Mouse (Mus musculus) thymus, postnatal 25 days (tissue): ENCODE results near the gene Ddx23.

Source experiments
- DNase-seq: peaks from one replicate; pipeline ENCODE4 v3.0.0; 2022

The Ddx23 gene

DNA sequence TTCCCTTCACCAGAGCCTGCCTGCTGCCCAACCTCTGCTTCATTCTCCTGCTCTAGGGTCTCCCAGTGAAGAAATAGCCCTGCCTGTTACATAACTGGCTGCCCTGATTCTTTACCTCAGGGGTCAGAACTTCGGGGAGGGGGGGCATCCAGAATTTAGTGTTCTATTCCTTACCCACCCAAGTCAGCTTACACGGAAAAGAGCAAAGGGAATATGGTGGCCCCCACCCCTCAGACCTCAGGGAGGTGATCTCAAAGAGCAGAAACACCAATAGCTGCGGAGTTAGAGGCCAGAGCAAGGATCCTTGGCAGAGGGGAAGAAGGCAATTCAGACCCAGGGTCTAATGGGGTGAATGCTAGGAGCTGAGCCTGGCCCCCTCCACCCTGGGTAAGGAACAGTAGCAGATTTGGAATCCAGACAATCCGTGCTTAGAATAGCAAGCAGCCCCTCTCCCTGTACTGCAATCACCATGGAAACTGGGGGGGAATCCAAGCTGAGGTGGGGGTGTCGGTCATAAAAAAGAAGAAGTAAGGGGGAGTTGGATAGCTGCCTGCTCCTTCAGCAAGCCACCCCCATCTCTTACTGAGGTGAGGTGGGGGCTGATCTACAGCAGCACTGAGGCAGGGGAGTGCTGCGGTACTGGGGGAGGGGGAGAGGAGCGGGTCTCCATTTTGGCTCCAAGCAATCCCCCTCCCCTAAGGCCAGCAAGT is 11.7 kb upstream of the Ddx23 start:
- DNase-seq = no peak

DNA sequence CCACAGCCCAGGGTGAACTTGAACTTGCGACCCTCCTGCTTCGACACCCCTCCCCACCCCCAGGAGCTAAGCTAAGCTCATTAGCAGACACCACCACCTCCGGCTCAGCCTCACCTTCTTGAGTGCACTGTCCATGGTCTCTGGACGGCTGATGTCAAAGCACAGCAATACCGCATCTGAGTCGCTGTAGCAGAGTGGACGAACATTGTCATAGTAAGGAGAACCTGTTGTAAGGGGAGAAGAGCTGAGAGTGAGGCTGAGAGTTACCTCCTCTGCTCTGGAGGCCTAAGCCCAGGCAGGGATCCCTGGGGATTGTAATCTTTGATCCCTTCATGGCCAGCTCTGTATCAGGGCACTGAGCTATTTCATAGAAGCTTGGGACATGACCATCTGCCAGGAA is 11.0 kb upstream of the Ddx23 start:
- no peak for DNase-seq

DNA sequence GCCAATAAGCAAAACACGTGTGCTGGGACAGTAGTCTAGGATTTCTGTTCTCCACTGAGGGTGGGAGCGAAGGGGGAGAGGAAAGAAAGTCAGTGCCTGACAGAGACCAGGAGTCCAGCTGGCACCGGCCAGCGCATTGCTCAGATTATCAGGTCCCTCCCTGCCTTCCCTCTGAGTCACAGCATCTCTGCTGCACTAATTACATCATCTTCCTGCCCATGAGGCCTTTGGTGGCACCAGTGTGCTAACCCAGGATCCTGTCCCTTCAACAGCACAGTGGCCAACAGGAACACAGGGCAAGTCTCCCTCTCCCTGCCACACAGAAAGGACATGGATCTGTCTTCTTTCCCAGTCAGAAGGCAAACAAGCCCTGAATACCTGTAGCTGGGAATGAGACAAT is 9.9 kb upstream of the Ddx23 start:
- DNase-seq = no peak

DNA sequence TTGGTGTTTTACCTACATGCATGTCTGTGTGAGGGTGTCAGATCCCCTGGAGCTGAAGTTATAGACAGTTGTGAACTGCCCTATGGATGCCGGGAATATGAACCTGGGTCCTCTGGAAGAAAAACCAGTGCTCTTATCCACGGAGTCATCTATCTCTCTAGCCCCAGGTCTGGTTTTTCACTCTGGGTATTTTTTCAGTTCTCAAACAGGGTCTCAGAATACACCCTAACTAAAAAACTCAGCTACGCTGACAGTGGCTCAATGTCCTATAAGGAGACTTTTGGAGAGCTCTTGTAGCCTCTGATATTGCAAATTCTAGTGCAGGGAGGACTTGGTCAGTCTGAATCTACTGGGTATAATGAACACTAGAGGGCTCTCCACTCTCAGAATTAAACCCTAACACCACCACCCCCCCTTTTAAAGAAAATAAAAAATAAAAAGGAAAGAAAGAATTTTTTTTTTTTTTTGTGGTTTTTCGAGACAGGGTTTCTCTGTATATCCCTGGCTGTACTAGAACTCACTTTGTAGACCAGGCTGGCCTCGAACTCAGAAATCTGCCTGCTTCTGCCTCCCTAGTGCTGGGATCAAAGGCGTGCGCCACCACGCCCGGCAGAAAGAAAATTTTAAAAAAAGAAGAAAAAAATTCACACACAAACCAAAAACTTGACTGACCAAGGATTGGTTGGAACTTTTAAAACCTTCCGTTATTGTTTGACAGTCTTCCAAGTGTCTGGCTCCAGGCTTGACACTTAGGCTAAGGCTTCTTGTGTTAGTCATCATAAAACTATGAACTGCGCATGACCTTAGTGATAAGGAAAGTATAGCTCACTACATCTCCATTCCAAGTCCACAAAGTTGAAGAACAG is 1.6 kb upstream of the Ddx23 start:
- DNase-seq = no peak

DNA sequence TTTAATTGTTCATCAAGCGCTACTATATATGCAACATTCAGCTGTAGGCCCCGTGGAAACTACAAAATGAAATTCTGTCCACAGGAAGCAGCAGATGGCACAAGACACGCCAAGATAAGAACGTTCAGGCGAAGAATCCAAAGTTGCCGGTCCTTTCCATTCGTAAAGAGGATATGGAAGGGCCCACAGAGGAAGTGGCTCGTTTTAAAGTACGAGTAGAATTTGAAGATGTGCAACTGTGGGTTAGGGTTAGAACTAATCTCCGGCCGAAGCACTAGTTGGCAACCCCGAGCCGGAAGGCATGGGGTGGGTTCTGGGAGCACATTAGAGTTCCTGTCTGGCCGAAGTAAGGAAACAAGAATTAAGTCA is 512 bp downstream of the Ddx23 start:
- no peak for DNase-seq

DNA sequence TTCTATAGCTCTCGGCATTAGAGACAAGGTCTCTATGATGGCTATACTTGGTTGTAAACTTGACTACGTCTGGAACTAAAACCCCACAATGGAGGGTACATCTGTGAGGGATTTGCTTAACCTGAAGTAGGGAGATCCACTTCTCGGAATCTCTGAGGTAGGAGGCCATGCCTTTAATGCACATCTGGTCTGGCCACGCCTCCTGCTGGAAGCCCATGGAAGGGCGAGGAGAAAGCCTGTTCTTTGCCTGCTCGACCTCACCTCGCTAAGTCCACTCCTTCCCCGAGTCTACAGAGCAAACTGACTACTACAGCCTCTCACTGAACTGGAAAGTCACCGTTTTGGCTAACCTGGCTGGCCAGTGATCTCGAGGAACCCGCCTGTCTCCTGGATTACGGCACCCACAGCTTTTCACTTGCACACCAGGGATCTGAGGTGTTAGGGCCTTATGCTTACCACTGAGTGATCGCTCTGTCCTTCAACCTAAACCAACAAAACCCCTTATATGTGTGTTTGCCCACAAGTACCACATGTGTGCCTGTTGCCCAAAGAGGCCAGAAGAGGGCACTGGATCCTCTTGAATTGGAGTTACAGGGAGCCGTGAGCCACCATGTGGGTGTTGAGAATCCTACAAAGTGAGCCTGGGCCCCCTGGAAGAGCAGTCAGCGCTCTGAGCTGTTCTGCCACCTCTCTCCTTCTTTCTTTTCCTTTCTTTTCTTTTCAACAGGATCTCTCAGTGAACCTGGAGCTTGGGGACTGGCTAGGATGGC is 5.5 kb downstream of the Ddx23 start:
- no peak for DNase-seq

DNA sequence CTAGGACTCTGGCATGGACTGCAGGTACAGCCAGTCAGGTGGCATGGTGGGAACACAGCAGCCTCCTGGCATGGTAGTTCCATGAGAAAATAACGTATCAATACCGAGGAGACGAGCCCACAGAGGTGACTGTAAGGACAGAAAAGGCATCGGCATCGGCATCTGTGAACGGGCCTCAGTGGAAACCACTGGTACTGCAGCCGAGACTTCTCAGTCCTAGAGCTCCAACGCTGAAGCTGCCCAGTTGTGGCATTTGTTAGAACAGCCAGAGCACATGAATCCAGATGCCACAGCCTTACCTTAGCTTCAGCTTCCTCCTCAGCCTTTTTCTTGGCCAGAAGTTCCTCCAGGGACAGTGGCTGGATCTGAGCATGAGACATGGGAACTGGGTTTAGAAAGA is 10.5 kb downstream of the Ddx23 start:
- DNase-seq = no peak

DNA sequence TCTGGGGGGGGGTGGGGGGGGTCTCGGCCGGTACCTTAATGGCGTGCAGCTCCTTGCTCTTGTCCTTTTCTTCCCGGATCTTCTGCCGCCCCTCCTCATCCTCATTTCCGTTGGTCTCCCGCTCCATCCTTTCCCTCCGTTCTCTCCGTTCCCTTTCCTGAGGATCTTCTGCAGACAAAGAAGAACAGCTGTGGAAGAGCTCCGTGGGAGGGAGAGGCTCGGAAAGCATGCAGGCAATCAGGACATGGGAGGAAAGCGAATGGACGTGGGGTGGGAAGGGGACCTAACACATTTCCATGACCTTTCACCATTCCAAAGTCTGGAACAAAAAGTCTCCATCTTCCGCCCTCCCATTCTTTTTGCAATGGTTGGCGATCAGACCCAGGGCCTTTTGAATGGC is 11.3 kb downstream of the Ddx23 start:
- no peak for DNase-seq

DNA sequence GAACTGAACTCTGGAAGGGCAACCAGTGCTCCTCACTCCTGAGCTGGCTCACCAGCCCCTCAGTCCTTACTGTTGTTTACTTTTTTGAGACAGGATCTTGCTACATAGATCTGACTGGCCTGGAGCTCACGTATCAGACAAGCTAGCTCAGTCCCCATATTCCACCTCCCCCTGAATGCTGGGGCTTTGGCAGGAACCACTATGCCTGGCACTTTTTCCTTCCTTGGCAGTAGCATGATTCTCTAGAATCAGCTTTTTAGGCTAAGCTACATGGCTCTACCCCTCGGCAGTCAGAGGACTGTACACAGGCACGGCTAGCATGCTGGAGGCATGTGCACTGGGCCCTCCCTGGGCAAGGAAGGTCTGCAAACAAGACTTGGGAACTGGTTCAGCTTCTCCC is 14.6 kb downstream of the Ddx23 start:
- DNase-seq = no peak

DNA sequence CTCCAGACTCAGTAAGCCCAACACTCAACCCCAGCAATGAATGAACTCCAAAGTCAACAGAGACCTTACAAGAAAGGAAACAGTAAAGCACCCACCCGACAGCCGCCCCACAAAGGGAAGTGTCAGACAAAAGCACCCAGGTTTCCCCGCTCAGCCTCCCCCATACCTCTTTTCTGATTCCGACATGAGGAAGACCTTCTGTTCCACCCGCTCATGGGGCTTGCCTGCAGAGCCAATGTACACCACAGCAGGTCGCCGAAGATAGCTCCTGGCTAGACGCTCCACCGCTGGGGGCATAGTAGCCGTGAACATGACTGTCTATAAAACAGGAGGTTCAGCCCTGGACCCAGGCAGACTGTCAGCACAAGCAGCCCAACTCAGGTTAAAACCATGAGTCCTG is 15.4 kb downstream of the Ddx23 start:
- no peak for DNase-seq

DNA sequence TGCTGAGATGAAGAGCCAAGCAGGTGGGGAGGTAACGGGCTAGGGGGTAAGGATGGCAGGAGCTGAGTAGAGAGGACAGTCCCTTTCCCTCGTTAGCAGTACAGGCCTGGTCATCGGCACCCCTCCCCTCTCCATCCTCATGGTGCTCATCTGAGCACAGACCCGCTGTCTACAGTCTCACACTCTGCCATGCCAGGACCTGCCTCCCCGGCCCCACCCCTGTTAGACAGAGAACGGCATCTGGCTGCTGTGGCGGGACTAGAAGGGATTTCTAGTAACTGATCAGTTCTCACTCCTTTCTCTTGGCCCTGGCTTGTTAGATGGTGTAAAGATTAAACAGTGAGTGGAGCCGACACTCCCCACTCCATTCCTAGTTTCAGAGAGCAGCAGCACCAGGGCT is 16.0 kb downstream of the Ddx23 start:
- DNase-seq = no peak

DNA sequence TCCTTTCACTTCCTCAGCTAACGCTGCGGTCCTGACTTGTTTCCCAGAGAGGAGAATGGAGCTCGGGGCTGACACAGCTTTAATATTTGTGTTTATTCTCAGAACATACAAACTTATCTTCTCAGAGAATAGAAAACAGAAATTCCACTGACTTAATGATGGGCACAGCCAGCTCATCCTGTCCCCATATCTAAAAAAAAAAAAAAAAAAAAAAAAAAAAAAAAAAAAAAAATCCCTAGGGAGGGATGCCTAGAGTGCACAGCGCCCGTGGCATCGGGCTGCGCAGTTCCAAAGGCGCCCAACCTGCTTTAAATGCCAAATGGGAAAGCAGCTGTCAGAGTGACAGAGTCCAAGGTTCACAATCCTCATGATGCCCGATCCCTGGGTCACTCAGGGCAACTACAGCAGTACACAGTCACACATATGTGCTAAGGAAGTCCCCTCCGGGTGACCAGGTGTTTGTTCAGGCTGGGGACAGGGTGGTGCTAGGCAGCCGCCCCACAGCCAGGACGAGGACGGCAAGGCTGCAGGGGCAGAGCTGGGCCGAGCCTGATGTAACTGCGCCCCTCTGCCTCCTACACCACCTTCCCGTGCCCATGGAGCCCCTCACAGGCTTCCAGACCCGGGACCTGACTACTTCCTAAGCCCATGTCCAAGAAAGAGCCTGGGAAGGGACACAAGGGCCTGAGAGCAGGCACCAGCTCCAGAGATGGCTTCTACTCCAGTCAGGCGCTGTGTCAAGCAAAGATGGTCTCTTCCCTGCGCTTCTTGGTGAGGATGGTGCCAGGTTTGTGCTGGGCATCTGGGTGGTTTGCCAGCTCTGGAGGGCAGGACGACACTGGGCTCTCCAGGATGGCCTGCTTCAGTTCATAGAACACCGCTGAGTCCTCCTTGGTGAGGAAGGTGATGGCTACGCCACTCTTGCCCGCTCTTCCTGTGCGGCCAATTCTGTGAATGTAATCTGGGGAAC is 17.4 kb downstream of the Ddx23 start:
- no peak for DNase-seq

DNA sequence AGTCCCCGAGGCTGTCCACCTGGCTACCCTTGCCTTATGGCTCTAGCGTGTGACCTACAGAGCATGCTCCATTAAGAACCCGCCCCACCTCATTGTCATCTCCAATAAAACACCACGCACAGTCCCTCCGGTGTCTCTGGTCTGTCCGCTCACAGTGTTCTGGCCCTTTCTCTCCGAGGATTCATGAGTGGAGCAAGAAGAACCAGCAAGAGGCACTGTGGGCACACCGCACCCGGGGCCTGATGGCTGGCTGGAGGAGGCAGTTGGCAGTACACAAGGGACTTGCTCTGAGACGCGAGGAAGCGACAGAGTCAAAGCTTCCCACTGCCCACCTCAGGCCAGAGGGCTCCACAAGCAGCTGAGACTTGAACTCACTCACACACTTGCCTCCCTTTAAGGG is 18.3 kb downstream of the Ddx23 start:
- DNase-seq = no peak

DNA sequence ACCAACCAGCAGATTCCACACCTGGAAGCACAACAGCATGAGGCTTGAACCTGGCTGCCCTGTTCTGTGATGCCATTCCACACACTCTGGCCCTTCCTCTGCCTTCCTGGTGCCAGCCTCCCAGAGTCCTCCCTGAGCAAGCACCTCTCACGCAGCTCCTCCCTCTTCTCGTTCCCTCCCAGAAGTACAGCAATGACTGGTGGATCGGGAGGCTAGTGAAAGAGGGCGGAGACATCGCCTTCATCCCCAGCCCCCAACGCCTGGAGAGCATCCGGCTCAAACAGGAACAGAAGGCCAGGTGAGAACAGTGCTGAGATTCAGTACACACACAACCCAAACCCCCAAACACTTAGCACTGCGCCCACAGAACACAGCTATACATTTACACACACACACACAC is 22.5 kb downstream of the Ddx23 start:
- no peak for DNase-seq

DNA sequence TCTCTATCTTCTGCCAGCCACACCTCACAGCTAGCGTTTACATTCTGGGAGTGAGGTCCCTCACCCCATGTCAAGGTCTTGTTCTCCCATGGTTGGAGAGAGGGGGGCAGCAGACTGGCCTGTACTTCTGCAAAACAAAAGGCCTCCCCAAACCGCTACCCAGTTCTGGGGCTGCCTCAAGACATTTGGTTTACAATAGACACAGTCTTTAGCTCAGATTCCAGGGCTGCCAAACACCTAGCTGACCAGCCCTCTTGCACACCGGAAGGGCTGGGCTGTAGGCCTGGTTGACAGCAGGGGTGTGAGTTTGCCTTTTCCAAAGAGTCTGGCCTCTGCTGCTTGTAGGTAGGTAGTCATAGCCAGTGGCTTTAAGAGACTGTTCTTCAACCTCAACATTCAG is 25.5 kb downstream of the Ddx23 start:
- no peak for DNase-seq

DNA sequence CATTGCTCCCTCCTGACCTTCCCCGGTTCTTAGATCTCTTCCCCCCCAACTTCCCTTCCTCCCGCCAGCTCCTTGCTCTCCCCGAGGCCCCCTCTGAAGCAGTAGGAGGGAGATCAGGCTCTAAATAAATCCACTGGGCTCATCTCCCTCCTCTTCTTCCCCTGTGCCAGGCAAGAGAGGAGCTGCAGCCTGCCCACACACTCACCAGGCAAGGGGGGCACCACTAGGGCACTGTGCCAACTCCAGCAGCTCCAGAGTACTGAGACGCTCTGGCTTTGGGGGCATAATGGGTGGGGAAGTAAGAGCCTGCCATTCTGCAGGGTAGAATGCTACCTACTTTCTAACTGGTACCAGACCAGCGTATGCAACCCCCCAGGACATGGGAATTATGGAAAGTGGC is 26.2 kb downstream of the Ddx23 start:
- DNase-seq = no peak

DNA sequence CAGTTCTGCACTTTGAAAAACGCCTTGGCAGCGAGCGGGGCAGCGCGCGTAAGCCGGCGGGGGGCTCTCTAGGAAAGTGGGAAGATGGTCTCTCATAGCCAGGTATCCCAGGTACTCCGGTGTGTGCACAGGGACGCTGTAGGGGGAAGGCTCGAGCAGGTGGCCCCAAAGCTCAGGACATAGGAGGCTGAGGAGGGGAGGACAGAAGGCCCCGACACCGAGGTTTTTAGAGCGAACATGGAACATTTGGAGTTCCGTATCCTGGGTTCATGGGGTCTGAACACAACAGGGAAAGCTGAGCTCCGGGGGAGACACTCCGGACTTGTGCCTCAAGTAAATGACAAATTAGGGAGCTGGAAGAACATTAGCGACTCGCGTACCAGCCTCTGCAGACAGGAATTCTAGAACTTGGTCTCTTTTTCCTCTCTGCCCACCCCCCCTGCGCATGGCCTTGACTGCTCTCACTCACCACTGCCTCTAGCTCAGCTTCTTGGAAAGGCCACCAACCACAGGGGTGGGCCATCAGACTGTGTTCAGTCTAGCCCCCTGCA is 27.3 kb downstream of the Ddx23 start:
- DNase-seq = no peak

DNA sequence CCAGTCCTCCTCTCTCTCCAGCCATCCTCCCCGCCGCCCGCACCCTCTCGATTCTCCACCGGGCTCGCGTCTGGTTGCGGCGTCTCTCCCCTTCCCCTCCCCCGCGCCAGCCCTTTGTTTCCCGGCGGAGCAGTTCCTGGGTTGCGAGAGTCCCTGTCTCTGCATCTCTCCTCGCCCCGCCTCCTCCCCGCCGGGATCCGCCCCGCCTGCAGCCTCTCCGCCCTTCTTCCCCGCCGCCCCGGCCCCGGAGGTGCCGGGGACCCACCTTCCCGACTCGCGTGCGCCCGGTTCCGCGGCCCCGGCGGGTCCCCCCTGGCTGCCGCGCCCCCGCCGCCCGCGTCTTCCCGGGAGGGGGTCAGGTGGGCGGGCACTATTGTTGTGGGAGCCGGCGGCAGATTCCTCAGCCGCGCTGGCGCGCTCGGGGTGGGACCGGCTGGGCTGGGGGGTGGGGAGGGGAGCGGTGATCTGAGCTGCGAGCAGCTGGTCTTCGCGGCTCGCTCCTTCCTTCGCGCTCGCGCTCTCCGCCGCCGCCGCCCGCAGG is 28.1 kb downstream of the Ddx23 start:
- peak; percentile 86 for DNase-seq

DNA sequence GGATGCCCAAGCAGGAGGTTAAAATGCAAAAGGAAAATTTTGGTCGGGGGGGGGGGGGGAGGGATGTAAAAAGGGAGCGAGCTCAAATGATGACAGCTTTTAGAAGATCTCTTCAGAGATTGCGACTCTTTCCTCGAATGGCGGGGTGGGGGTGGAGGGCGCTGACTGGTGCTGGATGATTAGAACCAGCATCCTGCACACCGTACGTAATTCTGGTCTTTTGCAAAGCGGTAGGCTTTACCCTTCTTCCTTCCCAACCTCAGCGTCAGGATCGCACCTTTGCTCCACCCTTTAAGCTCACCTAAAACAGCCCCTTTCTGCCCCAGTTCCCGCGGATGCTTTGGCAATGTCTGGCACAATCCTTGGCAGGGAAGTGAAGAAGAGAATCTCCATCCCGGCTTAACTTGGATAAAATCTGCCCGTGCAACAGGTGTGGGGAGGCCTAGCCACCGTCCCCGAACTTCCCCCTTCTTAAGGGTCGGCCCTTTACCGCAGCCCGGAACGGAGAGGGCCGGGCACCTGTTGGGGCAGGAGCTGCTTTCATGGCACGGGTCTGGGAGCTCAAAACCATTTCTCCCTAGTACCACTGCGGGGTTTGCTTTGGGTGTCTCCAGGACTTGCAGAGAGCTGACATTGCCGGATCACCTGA is 28.7 kb downstream of the Ddx23 start:
- no peak for DNase-seq

DNA sequence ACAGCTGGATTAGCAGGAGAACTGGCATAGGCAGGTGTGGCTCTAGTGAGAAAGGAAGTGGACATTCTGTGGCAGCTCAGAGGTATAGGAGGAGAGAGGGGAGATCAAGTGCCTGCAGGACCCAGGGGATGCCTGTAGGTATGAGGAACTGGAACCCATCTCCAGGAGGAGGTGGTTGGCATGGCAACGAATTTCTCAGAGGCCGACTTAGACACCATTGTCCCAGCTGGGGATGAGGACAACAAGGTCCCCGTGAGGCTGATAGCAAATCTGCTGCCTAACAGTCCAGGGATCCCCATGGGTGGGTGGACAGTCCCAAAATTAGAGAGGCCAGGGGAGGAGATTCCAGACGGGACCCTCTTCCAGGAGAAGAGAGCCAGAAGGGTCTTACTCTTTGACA is 29.8 kb downstream of the Ddx23 start:
- DNase-seq = no peak

DNA sequence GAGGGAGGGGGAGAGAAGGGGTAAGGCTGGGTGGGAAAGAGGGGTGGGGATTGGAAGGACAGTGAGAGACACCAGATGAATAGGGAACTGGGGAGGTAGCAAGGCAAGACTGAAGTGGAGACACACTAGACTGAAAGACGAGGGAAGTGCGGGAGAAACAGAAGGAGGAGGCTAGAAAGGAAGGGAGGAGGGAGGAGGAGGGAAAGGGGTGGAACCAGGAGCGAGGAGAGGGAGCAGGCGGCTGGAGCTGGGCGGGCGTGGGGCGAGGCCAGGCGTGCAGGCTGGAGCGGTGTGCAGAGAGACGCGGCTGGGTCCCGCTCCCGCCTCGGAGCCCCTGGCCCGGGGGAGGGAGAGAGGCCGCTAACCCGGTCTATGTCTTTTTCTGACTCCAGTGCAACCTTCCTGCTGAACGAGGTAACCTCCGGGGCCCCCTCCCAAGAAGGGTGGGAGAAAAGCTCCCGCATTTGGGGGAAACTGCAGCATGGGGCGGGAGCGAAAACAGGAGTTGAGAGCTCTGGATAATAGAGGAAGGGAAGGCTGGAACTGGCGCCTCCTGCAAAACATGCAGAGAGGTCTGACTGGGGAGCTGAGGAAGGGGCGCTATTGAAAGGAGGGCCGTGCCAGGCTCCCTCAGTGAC is 30.5 kb downstream of the Ddx23 start:
- DNase-seq = no peak
